Mouse (Mus musculus): ENCODE data around the gene Brd3os.
A peak's percentile ranks its signal among the peaks of the same experiment; 100 is the strongest.

The Brd3os gene

GRCm38 (mm10) chr2:27441767-27442707, at the start of gene Brd3os:
Gene Brd3os (plus strand): TSS chr2:27442324.
- peak; percentile 95 for DNase-seq

- no peak for DNase-seq
Observed at GRCm38 (mm10) chr2:27394158-27394832, 47.8 kb upstream of the Brd3os start.

- no peak for DNase-seq
Observed at GRCm38 (mm10) chr2:27396656-27397440, 45.3 kb upstream of the Brd3os start.

- DNase-seq: no peak
Observed at GRCm38 (mm10) chr2:27400083-27400482, 42.0 kb upstream of the Brd3os start.

- DNase-seq: no peak
Observed at GRCm38 (mm10) chr2:27401544-27401943, 40.6 kb upstream of the Brd3os start.

- DNase-seq: no peak
Observed at GRCm38 (mm10) chr2:27404375-27405093, 37.6 kb upstream of the Brd3os start.

GRCm38 (mm10) chr2:27405094-27405884, 36.8 kb upstream of the Brd3os start:
- no peak for DNase-seq

GRCm38 (mm10) chr2:27406928-27407327, 35.2 kb upstream of the Brd3os start:
- no peak for DNase-seq

GRCm38 (mm10) chr2:27408194-27408593, 33.9 kb upstream of the Brd3os start:
- DNase-seq: no peak

- DNase-seq: no peak
Observed at GRCm38 (mm10) chr2:27410518-27411140, 31.5 kb upstream of the Brd3os start.

GRCm38 (mm10) chr2:27411688-27412174, 30.4 kb upstream of the Brd3os start:
- DNase-seq: peak; percentile 71

GRCm38 (mm10) chr2:27412245-27412800, 29.8 kb upstream of the Brd3os start:
- no peak for DNase-seq

GRCm38 (mm10) chr2:27413582-27413935, 28.6 kb upstream of the Brd3os start:
- no peak for DNase-seq

GRCm38 (mm10) chr2:27413936-27414657, 28.0 kb upstream of the Brd3os start:
- no peak for DNase-seq

GRCm38 (mm10) chr2:27415060-27415783, 26.9 kb upstream of the Brd3os start:
- no peak for DNase-seq

- DNase-seq: no peak
Observed at GRCm38 (mm10) chr2:27416425-27416824, 25.7 kb upstream of the Brd3os start.

- peak; percentile 22 for DNase-seq
Observed at GRCm38 (mm10) chr2:27417648-27418153, 24.4 kb upstream of the Brd3os start.

- no peak for DNase-seq
Observed at GRCm38 (mm10) chr2:27418577-27419070, 23.5 kb upstream of the Brd3os start.

Data from liver (tissue).